Mouse (Mus musculus): Measurements from ENCODE around the gene Lrtm1. TPM values are rescaled to one million over a fixed set of nuclear protein-coding genes. Genes with fewer than 3 reads are reported as not detected.

The Lrtm1 gene
- polyA plus RNA-seq, 1 experiment from 2014 or later: 0.36 TPM

DNA sequence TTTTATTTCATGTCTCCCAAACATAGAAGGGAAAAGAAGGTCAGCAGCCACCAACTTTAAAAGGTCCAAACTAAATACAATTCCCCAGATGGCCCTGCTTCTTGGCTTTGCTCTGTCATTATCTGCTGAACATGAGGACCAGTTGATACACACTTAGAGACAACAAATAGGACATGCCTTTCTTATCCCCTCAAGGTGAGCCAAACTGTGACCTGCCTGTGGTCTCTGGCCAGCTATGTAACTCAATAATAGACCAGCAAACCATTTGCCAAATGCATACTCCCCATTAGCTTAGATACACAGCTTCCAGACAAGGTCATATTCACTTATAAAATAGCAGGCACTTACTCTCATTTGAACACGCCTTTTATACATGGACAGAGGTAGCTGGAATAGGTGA is 23.5 kb downstream of the Lrtm1 start:
- no peaks in the 10 kb centered on the region for H3K4me1 ChIP-seq (replicated peaks; ENCODE audit: control insufficient read depth, insufficient read depth, low read length)
- DNase-seq (ENCODE audit: low spot score) (no peak), ATAC-seq (replicated peaks; ENCODE audit: low FRiP score) (no peak)
- no peak overlapping the region for H3K27ac ChIP-seq (ENCODE audit: low read depth, low read length)
- H3K4me2 ChIP-seq (ENCODE audit: low read depth, low read length, severe bottlenecking): no peak overlapping the region
- no peaks in the 10 kb centered on the region for H3K9me3 ChIP-seq (ENCODE audit: control insufficient read depth, low read length)
- H3K36me3 ChIP-seq (ENCODE audit: control insufficient read depth, insufficient read depth, low read length): no peaks in the 10 kb centered on the region
- H3K4me3 ChIP-seq (ENCODE audit: low read depth, low read length): no peak overlapping the region
- H3K9ac ChIP-seq (ENCODE audit: low read length): no peak overlapping the region
- peaks cover 20% of the 10 kb centered on the region for H3K27me3 ChIP-seq (ENCODE audit: control insufficient read depth, insufficient read depth, low read length)
- WGBS: 88% methylated on average over 1 of the region's 1 CpGs

GRCm38 (mm10) chr14:29042355-29042754 is 24.3 kb downstream of the Lrtm1 start:
- peaks cover 18% of the 10 kb centered on the region for H3K27me3 ChIP-seq (ENCODE audit: control insufficient read depth, insufficient read depth, low read length)
- 79% methylated on average over 1 of the region's 1 CpGs for WGBS
- no peaks in the 10 kb centered on the region for H3K9me3 ChIP-seq (ENCODE audit: control insufficient read depth, low read length)
- H3K4me1 ChIP-seq (replicated peaks; ENCODE audit: control insufficient read depth, insufficient read depth, low read length): no peaks in the 10 kb centered on the region
- H3K4me3 ChIP-seq (ENCODE audit: low read depth, low read length): no peak overlapping the region
- no peak overlapping the region for H3K4me2 ChIP-seq (ENCODE audit: low read depth, low read length, severe bottlenecking)
- ATAC-seq (replicated peaks; ENCODE audit: low FRiP score) (no peak), DNase-seq (ENCODE audit: low spot score) (no peak)
- H3K27ac ChIP-seq (ENCODE audit: low read depth, low read length): no peak overlapping the region
- H3K36me3 ChIP-seq (ENCODE audit: control insufficient read depth, insufficient read depth, low read length): no peaks in the 10 kb centered on the region
- H3K9ac ChIP-seq (ENCODE audit: low read length): no peak overlapping the region

DNA sequence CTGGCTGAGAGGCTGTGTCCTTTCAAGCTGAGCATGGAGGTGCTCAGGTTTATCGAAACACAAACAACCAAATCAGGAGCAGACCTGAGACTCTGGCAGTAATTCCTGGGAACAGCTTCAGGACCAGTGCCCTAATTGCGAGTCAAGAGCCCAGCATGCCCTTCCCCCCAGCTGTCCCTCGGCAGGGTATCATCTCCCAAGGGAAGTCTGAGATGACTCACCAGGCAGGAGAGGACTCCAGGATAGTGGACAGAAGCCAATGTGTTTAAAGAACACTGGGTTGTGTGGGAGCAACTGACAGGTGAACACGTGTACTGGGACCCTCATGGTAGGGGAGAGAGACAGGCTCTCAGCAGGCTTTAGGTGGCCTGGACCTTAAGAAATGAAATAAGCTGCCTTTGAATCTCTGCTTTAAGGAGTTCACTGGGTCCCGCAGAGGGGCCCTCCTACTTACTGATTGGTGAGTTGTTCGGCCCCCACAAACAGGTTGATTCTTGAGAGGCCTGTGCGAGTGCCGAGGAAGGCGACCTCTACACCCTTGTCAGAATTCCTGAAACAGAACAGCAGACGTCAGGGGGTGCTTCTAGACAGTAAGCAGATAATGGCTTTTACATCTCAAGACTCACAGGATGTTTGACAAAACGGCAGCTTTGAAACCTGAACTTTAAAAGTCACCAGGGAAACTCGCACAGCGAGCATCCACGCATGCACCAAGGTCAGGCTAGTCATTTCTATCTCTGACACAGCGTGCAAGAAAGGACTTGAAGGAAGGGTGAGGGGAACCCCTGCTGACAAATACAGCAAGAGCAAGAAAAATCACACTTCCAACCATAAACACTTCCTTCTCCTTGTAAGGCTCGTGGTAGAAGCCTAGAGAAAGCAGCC is 34.2 kb downstream of the Lrtm1 start:
- Histone ChIP-seq H3K27ac (ENCODE audit: low read depth, low read length) (no peak overlapping the region), H3K36me3 (ENCODE audit: control insufficient read depth, insufficient read depth, low read length) (no peaks in the 10 kb centered on the region), H3K9ac (ENCODE audit: low read length) (no peak overlapping the region), H3K4me2 (ENCODE audit: low read depth, low read length, severe bottlenecking) (no peak overlapping the region), H3K27me3 (ENCODE audit: control insufficient read depth, insufficient read depth, low read length) (no peaks in the 10 kb centered on the region), H3K4me3 (ENCODE audit: low read depth, low read length) (no peak overlapping the region), H3K9me3 (ENCODE audit: control insufficient read depth, low read length) (no peaks in the 10 kb centered on the region), H3K4me1 (replicated peaks; ENCODE audit: control insufficient read depth, insufficient read depth, low read length) (no peaks in the 10 kb centered on the region)
- no peak for DNase-seq (ENCODE audit: low spot score)
- 79% methylated on average over 16 of the region's 16 CpGs for WGBS
- no peak for ATAC-seq (replicated peaks; ENCODE audit: low FRiP score)

DNA sequence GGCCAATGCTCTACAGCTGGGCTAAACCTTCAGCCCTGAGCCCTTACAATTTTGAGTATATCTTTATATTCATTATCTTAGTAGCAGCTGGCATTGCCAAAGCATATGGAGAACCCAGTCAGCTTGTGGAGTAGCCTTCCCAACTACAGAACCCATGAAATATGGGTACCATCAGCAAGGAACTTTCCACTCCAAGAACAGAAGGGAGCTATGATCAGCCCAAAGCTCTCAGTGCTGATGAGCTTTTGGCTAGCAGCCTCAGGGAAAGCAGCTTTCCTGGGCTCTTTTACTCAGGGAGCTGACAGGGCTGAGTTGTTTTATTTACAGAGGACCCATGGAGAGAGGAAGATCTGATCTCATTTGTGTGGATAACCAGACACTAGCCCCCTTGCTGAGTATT is 42.7 kb downstream of the Lrtm1 start:
- no peak for DNase-seq (ENCODE audit: low spot score)
- H3K9ac ChIP-seq (ENCODE audit: low read length): no peak overlapping the region
- H3K4me2 ChIP-seq (ENCODE audit: low read depth, low read length, severe bottlenecking): no peak overlapping the region
- H3K27ac ChIP-seq (ENCODE audit: low read depth, low read length): no peak overlapping the region
- H3K27me3 ChIP-seq (ENCODE audit: control insufficient read depth, insufficient read depth, low read length): no peaks in the 10 kb centered on the region
- no peak for ATAC-seq (replicated peaks; ENCODE audit: low FRiP score)
- no peak overlapping the region for H3K4me3 ChIP-seq (ENCODE audit: low read depth, low read length)
- H3K4me1 ChIP-seq (replicated peaks; ENCODE audit: control insufficient read depth, insufficient read depth, low read length): no peaks in the 10 kb centered on the region
- no peaks in the 10 kb centered on the region for H3K9me3 ChIP-seq (ENCODE audit: control insufficient read depth, low read length)
- no peaks in the 10 kb centered on the region for H3K36me3 ChIP-seq (ENCODE audit: control insufficient read depth, insufficient read depth, low read length)

DNA sequence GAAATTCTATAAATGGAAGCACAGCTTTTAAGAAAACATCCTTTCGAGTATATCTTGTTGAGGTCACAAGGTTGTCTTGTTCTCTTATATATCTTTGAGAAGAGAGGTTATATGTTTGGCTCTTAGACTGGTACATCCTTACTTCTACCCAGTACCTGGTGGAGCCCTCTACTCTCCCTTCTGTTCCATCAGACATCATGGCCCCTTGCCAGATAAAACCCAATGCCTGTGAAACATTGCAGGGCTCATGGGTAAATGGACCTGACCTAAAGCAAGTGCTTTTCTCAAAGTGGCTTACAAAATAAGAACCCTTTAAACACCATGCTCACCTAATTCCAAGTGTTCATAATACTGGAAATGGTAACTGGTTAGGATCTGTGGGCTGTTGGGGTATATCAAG is 43.5 kb downstream of the Lrtm1 start:
- ATAC-seq (replicated peaks; ENCODE audit: low FRiP score) (no peak), DNase-seq (ENCODE audit: low spot score) (no peak)
- Histone ChIP-seq H3K4me2 (ENCODE audit: low read depth, low read length, severe bottlenecking) (no peak overlapping the region), H3K4me1 (replicated peaks; ENCODE audit: control insufficient read depth, insufficient read depth, low read length) (no peaks in the 10 kb centered on the region), H3K9ac (ENCODE audit: low read length) (no peak overlapping the region), H3K9me3 (ENCODE audit: control insufficient read depth, low read length) (no peaks in the 10 kb centered on the region), H3K4me3 (ENCODE audit: low read depth, low read length) (no peak overlapping the region), H3K36me3 (ENCODE audit: control insufficient read depth, insufficient read depth, low read length) (no peaks in the 10 kb centered on the region), H3K27ac (ENCODE audit: low read depth, low read length) (no peak overlapping the region), H3K27me3 (ENCODE audit: control insufficient read depth, insufficient read depth, low read length) (no peaks in the 10 kb centered on the region)
- 83% methylated on average over 1 of the region's 1 CpGs for WGBS

GRCm38 (mm10) chr14:29062676-29063075 is 44.7 kb downstream of the Lrtm1 start:
- H3K4me2 ChIP-seq (ENCODE audit: low read depth, low read length, severe bottlenecking): no peak overlapping the region
- H3K36me3 ChIP-seq (ENCODE audit: control insufficient read depth, insufficient read depth, low read length): no peaks in the 10 kb centered on the region
- H3K9ac ChIP-seq (ENCODE audit: low read length): no peak overlapping the region
- WGBS: 93% methylated on average over 2 of the region's 2 CpGs
- DNase-seq (ENCODE audit: low spot score) (no peak), ATAC-seq (replicated peaks; ENCODE audit: low FRiP score) (no peak)
- no peaks in the 10 kb centered on the region for H3K9me3 ChIP-seq (ENCODE audit: control insufficient read depth, low read length)
- no peak overlapping the region for H3K27ac ChIP-seq (ENCODE audit: low read depth, low read length)
- no peaks in the 10 kb centered on the region for H3K27me3 ChIP-seq (ENCODE audit: control insufficient read depth, insufficient read depth, low read length)
- H3K4me1 ChIP-seq (replicated peaks; ENCODE audit: control insufficient read depth, insufficient read depth, low read length): no peaks in the 10 kb centered on the region
- no peak overlapping the region for H3K4me3 ChIP-seq (ENCODE audit: low read depth, low read length)

- 91% methylated on average over 4 of the region's 4 CpGs for WGBS
- no peak overlapping the region for H3K4me2 ChIP-seq (ENCODE audit: low read depth, low read length, severe bottlenecking)
- no peaks in the 10 kb centered on the region for H3K4me1 ChIP-seq (replicated peaks; ENCODE audit: control insufficient read depth, insufficient read depth, low read length)
- H3K27ac ChIP-seq (ENCODE audit: low read depth, low read length): no peak overlapping the region
- H3K9ac ChIP-seq (ENCODE audit: low read length): no peak overlapping the region
- H3K27me3 ChIP-seq (ENCODE audit: control insufficient read depth, insufficient read depth, low read length): no peaks in the 10 kb centered on the region
- DNase-seq (ENCODE audit: low spot score) (no peak), ATAC-seq (replicated peaks; ENCODE audit: low FRiP score) (no peak)
- H3K9me3 ChIP-seq (ENCODE audit: control insufficient read depth, low read length): no peaks in the 10 kb centered on the region
- H3K36me3 ChIP-seq (ENCODE audit: control insufficient read depth, insufficient read depth, low read length): no peaks in the 10 kb centered on the region
- no peak overlapping the region for H3K4me3 ChIP-seq (ENCODE audit: low read depth, low read length)
Observed at GRCm38 (mm10) chr14:29073747-29074146, 55.7 kb downstream of the Lrtm1 start.

- ATAC-seq (replicated peaks; ENCODE audit: low FRiP score) (no peak), DNase-seq (ENCODE audit: low spot score) (no peak)
- Histone ChIP-seq H3K9me3 (ENCODE audit: control insufficient read depth, low read length) (no peaks in the 10 kb centered on the region), H3K9ac (ENCODE audit: low read length) (no peak overlapping the region), H3K4me2 (ENCODE audit: low read depth, low read length, severe bottlenecking) (no peak overlapping the region), H3K4me3 (ENCODE audit: low read depth, low read length) (no peak overlapping the region), H3K4me1 (replicated peaks; ENCODE audit: control insufficient read depth, insufficient read depth, low read length) (no peaks in the 10 kb centered on the region), H3K27me3 (ENCODE audit: control insufficient read depth, insufficient read depth, low read length) (no peaks in the 10 kb centered on the region), H3K27ac (ENCODE audit: low read depth, low read length) (no peak overlapping the region), H3K36me3 (ENCODE audit: control insufficient read depth, insufficient read depth, low read length) (no peaks in the 10 kb centered on the region)
- WGBS: 60% methylated on average over 3 of the region's 3 CpGs
Observed at GRCm38 (mm10) chr14:29077418-29077817, 59.4 kb downstream of the Lrtm1 start.

DNA sequence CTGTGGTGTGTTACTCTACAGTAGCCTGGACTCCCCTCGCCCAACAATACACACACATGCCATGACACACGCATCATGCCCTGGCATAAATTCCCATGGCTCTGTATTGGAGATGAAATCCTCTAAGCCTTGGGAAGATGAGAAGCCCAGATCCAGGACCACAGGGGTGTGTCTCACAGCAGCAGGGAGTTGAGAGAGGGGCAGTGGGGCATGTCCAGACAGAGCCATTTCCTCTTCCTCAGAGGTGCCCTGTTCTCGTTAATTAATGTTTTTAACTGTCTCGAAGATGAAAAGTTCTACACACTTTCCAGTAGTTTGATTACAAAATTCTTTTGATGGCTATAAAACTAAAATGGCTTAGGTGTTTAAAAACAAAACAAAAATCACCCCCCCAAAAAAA is 62.2 kb downstream of the Lrtm1 start:
- WGBS: 80% methylated on average over 4 of the region's 4 CpGs
- Histone ChIP-seq H3K27me3 (ENCODE audit: control insufficient read depth, insufficient read depth, low read length) (no peaks in the 10 kb centered on the region), H3K9ac (ENCODE audit: low read length) (no peak overlapping the region), H3K4me2 (ENCODE audit: low read depth, low read length, severe bottlenecking) (no peak overlapping the region), H3K36me3 (ENCODE audit: control insufficient read depth, insufficient read depth, low read length) (no peaks in the 10 kb centered on the region), H3K4me3 (ENCODE audit: low read depth, low read length) (no peak overlapping the region), H3K4me1 (replicated peaks; ENCODE audit: control insufficient read depth, insufficient read depth, low read length) (no peaks in the 10 kb centered on the region), H3K27ac (ENCODE audit: low read depth, low read length) (no peak overlapping the region), H3K9me3 (ENCODE audit: control insufficient read depth, low read length) (no peaks in the 10 kb centered on the region)
- DNase-seq (ENCODE audit: low spot score): no peak
- ATAC-seq (replicated peaks; ENCODE audit: low FRiP score): no peak
